Mouse (Mus musculus): ENCODE measurements around the gene Lix1l. TPM values are rescaled to one million over a fixed set of nuclear protein-coding genes. Genes with fewer than 3 reads are reported as not detected.

Gene Lix1l
- polyA plus RNA-seq, 2 experiments: 0.32 to 2.9 TPM

GRCm38 (mm10) chr3:96666916-96667315, 66.0 kb downstream of the Lix1l start:
- H3K9ac ChIP-seq (replicated peaks): no peak overlapping the region
- ATAC-seq (ENCODE audit: insufficient read depth): no peak
- no peak for DNase-seq (ENCODE audit: low read depth in 3 of 3, low spot score in 3 of 3)
- WGBS (ENCODE audit: insufficient replicate concordance): 76% methylated on average over 5 of the region's 5 CpGs
- H3K9me3 ChIP-seq (ENCODE audit: control insufficient read depth, low read length): no peaks in the 10 kb centered on the region
- no peaks in the 10 kb centered on the region for H3K36me3 ChIP-seq (replicated peaks; ENCODE audit: control insufficient read depth, insufficient read depth, low read depth)
- no peak overlapping the region for H3K4me2 ChIP-seq (ENCODE audit: low read depth)
- TF ChIP-seq EP300 (IDR thresholded peaks at IDR 0.05; ENCODE audit: low read depth) (no peak), CTCF (IDR thresholded peaks at IDR 0.05; ENCODE audit: low read depth) (no peak)
- H3K27me3 ChIP-seq (ENCODE audit: control insufficient read depth, insufficient read depth, low read length): peaks cover 3% of the 10 kb centered on the region; the same call in 1 of the 2 replicates
- H3K4me3 ChIP-seq (ENCODE audit: insufficient read depth in 1 of 2, low read depth in 2 of 2, low read length in 2 of 2): no peak overlapping the region
- H3K27ac ChIP-seq: no peak overlapping the region
- H3K4me1 ChIP-seq (replicated peaks; ENCODE audit: control insufficient read depth in 2 of 2, insufficient read depth in 2 of 2, low read length in 1 of 2): peaks cover 0 to 11% of the 10 kb centered on the region in 2 experiments; a peak in 3 of 4 replicates

GRCm38 (mm10) chr3:96667316-96667715, 66.4 kb downstream of the Lix1l start:
- H3K4me3 ChIP-seq (ENCODE audit: insufficient read depth in 1 of 2, low read depth in 2 of 2, low read length in 2 of 2): no peak overlapping the region
- no peak overlapping the region for H3K27ac ChIP-seq
- no peak overlapping the region for H3K4me2 ChIP-seq (ENCODE audit: low read depth)
- 11% methylated on average over 1 of the region's 1 CpGs for WGBS (ENCODE audit: insufficient replicate concordance)
- peaks cover 0 to 11% of the 10 kb centered on the region in 2 experiments; a peak in 3 of 4 replicates for H3K4me1 ChIP-seq (replicated peaks; ENCODE audit: control insufficient read depth in 2 of 2, insufficient read depth in 2 of 2, low read length in 1 of 2)
- no peaks in the 10 kb centered on the region for H3K9me3 ChIP-seq (ENCODE audit: control insufficient read depth, low read length)
- no peak overlapping the region for H3K9ac ChIP-seq (replicated peaks)
- peaks cover 3% of the 10 kb centered on the region for H3K27me3 ChIP-seq (ENCODE audit: control insufficient read depth, insufficient read depth, low read length)
- ATAC-seq (ENCODE audit: insufficient read depth) (no peak), DNase-seq (ENCODE audit: low read depth in 3 of 3, low spot score in 3 of 3) (no peak)
- TF ChIP-seq CTCF (IDR thresholded peaks at IDR 0.05; ENCODE audit: low read depth) (peak; percentile 68), EP300 (IDR thresholded peaks at IDR 0.05; ENCODE audit: low read depth) (no peak)
- H3K36me3 ChIP-seq (replicated peaks; ENCODE audit: control insufficient read depth, insufficient read depth, low read depth): no peaks in the 10 kb centered on the region

- 75% methylated on average over 5 of the region's 5 CpGs for WGBS (ENCODE audit: insufficient replicate concordance)
- Histone ChIP-seq H3K36me3 (replicated peaks; ENCODE audit: control insufficient read depth, insufficient read depth, low read depth) (no peaks in the 10 kb centered on the region), H3K9ac (replicated peaks) (no peak overlapping the region), H3K27ac (no peak overlapping the region), H3K4me1 (replicated peaks; ENCODE audit: control insufficient read depth in 2 of 2, insufficient read depth in 2 of 2, low read length in 1 of 2) (peaks cover 0 to 10% of the 10 kb centered on the region in 2 experiments; a peak in 3 of 4 replicates), H3K9me3 (ENCODE audit: control insufficient read depth, low read length) (no peaks in the 10 kb centered on the region), H3K27me3 (ENCODE audit: control insufficient read depth, insufficient read depth, low read length) (peaks cover 3% of the 10 kb centered on the region), H3K4me3 (ENCODE audit: insufficient read depth in 1 of 2, low read depth in 2 of 2, low read length in 2 of 2) (no peak overlapping the region), H3K4me2 (ENCODE audit: low read depth) (no peak overlapping the region)
- DNase-seq (ENCODE audit: low read depth in 3 of 3, low spot score in 3 of 3) (no peak), ATAC-seq (ENCODE audit: insufficient read depth) (no peak)
- TF ChIP-seq EP300 (IDR thresholded peaks at IDR 0.05; ENCODE audit: low read depth) (no peak), CTCF (IDR thresholded peaks at IDR 0.05; ENCODE audit: low read depth) (no peak)
Observed at GRCm38 (mm10) chr3:96668424-96669067, 67.6 kb downstream of the Lix1l start.

- DNase-seq (ENCODE audit: low read depth in 3 of 3, low spot score in 3 of 3): peak; percentile 49 to 76 (median 55)
- Histone ChIP-seq H3K27me3 (ENCODE audit: control insufficient read depth, insufficient read depth, low read length) (peaks cover 3% of the 10 kb centered on the region), H3K4me3 (ENCODE audit: insufficient read depth in 1 of 2, low read depth in 2 of 2, low read length in 2 of 2) (peak within 1 kb of the TSS; percentile 38 to 50), H3K36me3 (replicated peaks; ENCODE audit: control insufficient read depth, insufficient read depth, low read depth) (no peaks in the 10 kb centered on the region), H3K4me2 (ENCODE audit: low read depth) (peak within 1 kb of the TSS; percentile 62), H3K9ac (replicated peaks) (no peak within 1 kb of the TSS), H3K4me1 (replicated peaks; ENCODE audit: control insufficient read depth in 2 of 2, insufficient read depth in 2 of 2, low read length in 1 of 2) (peaks cover 0 to 7% of the 10 kb centered on the region in 2 experiments; a peak in 3 of 4 replicates), H3K9me3 (ENCODE audit: control insufficient read depth, low read length) (no peaks in the 10 kb centered on the region), H3K27ac (no peak within 1 kb of the TSS)
- WGBS (ENCODE audit: insufficient replicate concordance): 4% methylated on average over 35 of the region's 35 CpGs
- no peak for TF ChIP-seq EP300 (IDR thresholded peaks at IDR 0.05; ENCODE audit: low read depth)
- peak; percentile 42 for TF ChIP-seq CTCF (IDR thresholded peaks at IDR 0.05; ENCODE audit: low read depth)
- ATAC-seq (ENCODE audit: insufficient read depth): peak; percentile 88
Observed at GRCm38 (mm10) chr3:96669727-96670468, 68.9 kb downstream of the Lix1l start, which contains the start of gene Ankrd35. Gene Ankrd35, plus strand, starts transcription at chr3:96670131.

- ATAC-seq (ENCODE audit: insufficient read depth) (no peak), DNase-seq (ENCODE audit: low read depth in 3 of 3, low spot score in 3 of 3) (no peak)
- TF ChIP-seq EP300 (IDR thresholded peaks at IDR 0.05; ENCODE audit: low read depth) (no peak), CTCF (IDR thresholded peaks at IDR 0.05; ENCODE audit: low read depth) (no peak)
- peaks cover 3% of the 10 kb centered on the region for H3K27me3 ChIP-seq (ENCODE audit: control insufficient read depth, insufficient read depth, low read length)
- no peaks in the 10 kb centered on the region for H3K36me3 ChIP-seq (replicated peaks; ENCODE audit: control insufficient read depth, insufficient read depth, low read depth)
- 78% methylated on average over 5 of the region's 5 CpGs for WGBS (ENCODE audit: insufficient replicate concordance)
- no peak overlapping the region for H3K9ac ChIP-seq (replicated peaks)
- no peak overlapping the region for H3K4me2 ChIP-seq (ENCODE audit: low read depth)
- H3K27ac ChIP-seq: no peak overlapping the region
- no peaks in the 10 kb centered on the region for H3K9me3 ChIP-seq (ENCODE audit: control insufficient read depth, low read length)
- H3K4me3 ChIP-seq (ENCODE audit: insufficient read depth in 1 of 2, low read depth in 2 of 2, low read length in 2 of 2): no peak overlapping the region
- H3K4me1 ChIP-seq (replicated peaks; ENCODE audit: control insufficient read depth in 2 of 2, insufficient read depth in 2 of 2, low read length in 1 of 2): peaks cover 0 to 7% of the 10 kb centered on the region in 2 experiments; a peak in 3 of 4 replicates
Observed at GRCm38 (mm10) chr3:96671519-96671918, 70.6 kb downstream of the Lix1l start.
